Mouse (Mus musculus): ENCODE measurements around the gene Olfr829. TPM values are rescaled to one million over a fixed set of nuclear protein-coding genes. Genes with fewer than 3 reads are reported as not detected.
"Not testable (repeated sequence)": the region's sequence is repeated elsewhere in the genome, so short reads cannot be mapped to it uniquely, and the experiment has no call there.

The Olfr829 gene
- not detected in 2 replicates for polyA plus RNA-seq (2016; fragmentation: Nextera tagmentation; extraction: Ambion mirVana)

DNA sequence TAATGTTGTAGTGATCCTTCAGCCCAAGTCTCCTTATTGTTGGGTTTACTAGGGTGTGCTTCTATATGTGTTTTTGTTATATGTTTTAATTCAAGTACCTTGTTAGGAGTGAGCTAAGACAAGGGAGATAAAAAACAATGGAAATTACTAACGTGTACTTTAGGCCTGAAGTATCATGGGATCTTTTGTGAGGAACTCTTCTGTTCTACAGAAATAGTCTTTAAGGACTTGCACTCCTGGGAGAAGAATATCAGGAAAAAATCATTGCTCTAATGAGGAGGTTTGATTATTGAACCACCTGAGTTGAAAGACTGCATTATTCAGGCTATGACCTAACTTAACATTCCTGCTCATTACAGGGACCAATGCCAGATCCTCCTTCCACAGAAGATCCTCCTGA, at the start of gene Olfr829:
TSS of gene Olfr829 (plus strand) at position 301 of the 400 bp plus-strand sequence.
- Histone ChIP-seq H3K4me2 (replicated peaks) (no peak within 1 kb of the TSS), H3K27ac (no peak within 1 kb of the TSS), H3K9me3 (no peaks in the 10 kb centered on the region), H3K36me3 (no peaks in the 10 kb centered on the region), H3K9ac (no peak within 1 kb of the TSS), H3K4me1 (no peaks in the 10 kb centered on the region), H3K4me3 (no peak within 1 kb of the TSS), H3K27me3 (replicated peaks) (no peaks in the 10 kb centered on the region)
- no peak for ATAC-seq (ENCODE audit: low FRiP score, low read depth)
- WGBS: 71% methylated on average over 1 of the region's 1 CpGs

DNA sequence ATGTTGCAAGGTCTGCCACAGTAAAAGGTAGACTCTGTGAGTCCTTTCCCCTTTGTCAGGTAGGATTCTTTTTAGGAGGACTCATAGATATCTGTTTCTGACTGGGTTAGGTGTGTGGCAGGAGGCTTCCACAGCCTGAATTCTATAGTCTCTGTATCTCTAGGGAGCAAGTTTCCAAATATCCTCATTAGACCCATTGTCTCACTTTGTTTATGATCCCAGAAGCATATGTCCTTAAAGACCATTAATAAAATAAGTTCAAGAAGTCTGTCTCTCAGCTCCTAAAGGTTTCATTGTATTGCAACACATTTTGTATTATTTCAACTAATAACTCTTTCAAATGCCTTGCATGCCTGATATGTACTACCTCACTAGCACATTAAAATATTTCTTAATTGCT, 35.3 kb upstream of the Olfr829 start, which contains the start of gene Olfr828:
TSS of gene Olfr828 (minus strand) at position 101 of the 400 bp plus-strand sequence.
- no peak within 1 kb of the TSS for H3K27ac ChIP-seq
- H3K27me3 ChIP-seq (replicated peaks): no peaks in the 10 kb centered on the region
- H3K4me3 ChIP-seq: no peak within 1 kb of the TSS
- no peak within 1 kb of the TSS for H3K4me2 ChIP-seq (replicated peaks)
- no peaks in the 10 kb centered on the region for H3K9me3 ChIP-seq
- H3K36me3 ChIP-seq: no peaks in the 10 kb centered on the region
- H3K9ac ChIP-seq: no peak within 1 kb of the TSS
- ATAC-seq (ENCODE audit: low FRiP score, low read depth): no peak
- H3K4me1 ChIP-seq: no peaks in the 10 kb centered on the region

DNA sequence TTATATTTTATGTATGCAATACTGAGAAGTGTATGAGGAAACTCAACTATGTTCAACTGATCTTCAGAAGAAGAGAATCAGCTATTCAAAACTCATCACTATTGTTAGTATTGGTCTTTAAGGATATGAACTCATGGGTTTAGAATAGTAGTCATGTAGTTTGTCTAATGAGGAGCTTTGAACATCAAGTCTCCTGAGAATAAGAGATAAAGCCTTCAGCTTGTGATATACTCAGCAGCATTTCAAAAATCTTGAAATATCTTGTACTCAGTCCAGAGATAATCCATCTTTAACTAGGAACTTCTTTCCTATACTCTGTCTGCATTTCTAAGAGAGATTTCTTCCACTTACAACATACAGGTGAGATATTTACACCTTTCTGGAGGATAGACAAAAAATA, 19.7 kb downstream of the Olfr829 start, which contains the start of gene Olfr830:
TSS of gene Olfr830 (plus strand) at position 301 of the 400 bp plus-strand sequence.
- Histone ChIP-seq H3K36me3 (no peaks in the 10 kb centered on the region), H3K4me3 (no peak within 1 kb of the TSS), H3K9ac (no peak within 1 kb of the TSS), H3K4me2 (replicated peaks) (no peak within 1 kb of the TSS), H3K27me3 (replicated peaks) (no peaks in the 10 kb centered on the region), H3K4me1 (no peaks in the 10 kb centered on the region), H3K27ac (no peak within 1 kb of the TSS), H3K9me3 (no peaks in the 10 kb centered on the region)
- ATAC-seq (ENCODE audit: low FRiP score, low read depth): no peak

DNA sequence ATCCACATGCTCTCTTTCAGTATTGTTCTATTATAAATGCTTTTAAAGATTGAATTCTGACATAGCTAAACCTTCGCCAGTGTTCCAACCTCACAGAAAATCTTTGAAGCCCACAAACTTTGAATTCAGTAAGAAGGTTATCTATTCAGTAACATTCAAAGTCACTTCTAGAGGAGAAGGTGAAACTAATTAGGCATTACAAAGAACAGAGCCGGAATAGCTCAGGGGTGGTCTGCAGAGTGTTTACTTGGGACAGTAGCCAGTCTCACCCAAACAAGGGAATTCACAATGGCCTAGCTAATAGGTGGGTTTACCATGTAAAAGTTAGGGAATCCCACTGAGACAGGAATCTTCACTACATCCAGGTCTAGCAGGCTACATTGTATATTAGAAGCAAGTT, 53.0 kb downstream of the Olfr829 start:
- not testable (repeated sequence) for H3K4me2 ChIP-seq (replicated peaks); H3K27me3 ChIP-seq (replicated peaks); ATAC-seq (ENCODE audit: low FRiP score, low read depth); H3K27ac ChIP-seq; H3K9ac ChIP-seq; H3K4me1 ChIP-seq; H3K4me3 ChIP-seq; H3K36me3 ChIP-seq; H3K9me3 ChIP-seq
- WGBS: 74% methylated on average over 2 of the region's 2 CpGs

Other genes with a start within 250 kb of the Olfr829 start
- gene Muc16, start 180.4 kb upstream of the Olfr829 start, polyA plus RNA-seq (2016; fragmentation: Nextera tagmentation; extraction: Ambion mirVana): not detected in 2 replicates
- gene Olfr24, start 90.9 kb upstream of the Olfr829 start, polyA plus RNA-seq (2016; fragmentation: Nextera tagmentation; extraction: Ambion mirVana): not detected in 2 replicates
- gene Olfr828, start 35.4 kb upstream of the Olfr829 start, polyA plus RNA-seq (2016; fragmentation: Nextera tagmentation; extraction: Ambion mirVana): not detected in 2 replicates
- not detected in 2 replicates for gene Olfr830, start 19.8 kb downstream of the Olfr829 start, polyA plus RNA-seq (2016; fragmentation: Nextera tagmentation; extraction: Ambion mirVana)
- not detected in 2 replicates for gene Olfr832, start 82.2 kb downstream of the Olfr829 start, polyA plus RNA-seq (2016; fragmentation: Nextera tagmentation; extraction: Ambion mirVana)
- not detected in 2 replicates for gene Olfr834, start 133.1 kb downstream of the Olfr829 start, polyA plus RNA-seq (2016; fragmentation: Nextera tagmentation; extraction: Ambion mirVana)
- not detected in 2 replicates for gene Olfr835, start 177.8 kb downstream of the Olfr829 start, polyA plus RNA-seq (2016; fragmentation: Nextera tagmentation; extraction: Ambion mirVana)

Data from neural tube, embryonic 12.5 days (tissue).